Mouse (Mus musculus) macrophage (primary cell): Measurements from ENCODE around the gene Tbc1d16. TPM values are rescaled to one million over a fixed set of nuclear protein-coding genes. Genes with fewer than 3 reads are reported as not detected.

Experiments
- H3K27ac ChIP-seq: fragments of 350-480 bp; formaldehyde crosslinking; 2 replicates; pipeline ENCODE4 v1.9.0; 2021
- H3K36me3 ChIP-seq: fragments of 350-480 bp; formaldehyde crosslinking; 2 replicates; pipeline ENCODE4 v1.9.0; 2021; ENCODE audit errors: inconsistent target
- H3K4me3 ChIP-seq: fragments of 350-480 bp; formaldehyde crosslinking; 2 replicates; pipeline ENCODE4 v1.9.0; 2021; ENCODE audit errors: inconsistent target
- H3K79me2 ChIP-seq: fragments of 350-480 bp; formaldehyde crosslinking; 2 replicates; pipeline ENCODE4 v1.9.0; 2021; ENCODE audit errors: inconsistent target
- WGBS: methylation state at CpG from one replicate; pipeline ENCODE4 v1.1.7; 2026; ENCODE audit warnings: inconsistent platforms; ENCODE audit not compliant: missing documents; 5-methylcytosine and 5-hydroxymethylcytosine counted together
- polyA plus RNA-seq: library from polyadenylated mRNA; stranded (reverse); fragments of 250-400 nt; gene quantifications from 3 replicates; pipeline ENCODE4 v1.2.4, GENCODE M21; 2018; ENCODE audit warnings: inconsistent platforms

Tbc1d16 gene
- polyA plus RNA-seq, 1 experiment from 2014 or later: 3.2 TPM

GRCm38 (mm10) chr11:119159496-119159895 lies 68.8 kb downstream of the Tbc1d16 start:
- Histone ChIP-seq H3K4me3 (no peak overlapping the region), H3K79me2 (no peaks in the 10 kb centered on the region), H3K36me3 (no peaks in the 10 kb centered on the region), H3K27ac (no peak overlapping the region)
- WGBS: 90% methylated on average over 11 of the region's 11 CpGs

- H3K27ac ChIP-seq: no peak overlapping the region
- no peaks in the 10 kb centered on the region for H3K36me3 ChIP-seq
- WGBS: 89% methylated on average over 17 of the region's 20 CpGs
- H3K79me2 ChIP-seq: no peaks in the 10 kb centered on the region
- H3K4me3 ChIP-seq: no peak overlapping the region
These were observed 70.7 kb downstream of the Tbc1d16 start for GRCm38 (mm10) chr11:119157377-119158189.

GRCm38 (mm10) chr11:119156481-119157254 lies 71.6 kb downstream of the Tbc1d16 start:
- no peak overlapping the region for H3K27ac ChIP-seq
- WGBS: 92% methylated on average over 24 of the region's 24 CpGs

GRCm38 (mm10) chr11:119155638-119156480 lies 72.4 kb downstream of the Tbc1d16 start:
- Histone ChIP-seq H3K36me3 (no peaks in the 10 kb centered on the region), H3K79me2 (no peaks in the 10 kb centered on the region), H3K27ac (no peak overlapping the region), H3K4me3 (no peak overlapping the region)
- 92% methylated on average over 30 of the region's 30 CpGs for WGBS

More at GRCm38 (mm10) chr11:119156481-119157254, 71.6 kb downstream of the Tbc1d16 start:
- H3K79me2 ChIP-seq: no peaks in the 10 kb centered on the region
- H3K4me3 ChIP-seq: no peak overlapping the region
- H3K36me3 ChIP-seq: no peaks in the 10 kb centered on the region

GRCm38 (mm10) chr11:119152321-119152831 lies 75.9 kb downstream of the Tbc1d16 start:
- 82% methylated on average over 14 of the region's 14 CpGs for WGBS
- no peaks in the 10 kb centered on the region for H3K79me2 ChIP-seq
- H3K4me3 ChIP-seq: no peak overlapping the region
- H3K27ac ChIP-seq: no peak overlapping the region
- H3K36me3 ChIP-seq: no peaks in the 10 kb centered on the region

GRCm38 (mm10) chr11:119151073-119151607 lies 77.2 kb downstream of the Tbc1d16 start:
- no peak overlapping the region for H3K4me3 ChIP-seq
- 95% methylated on average over 10 of the region's 10 CpGs for WGBS

GRCm38 (mm10) chr11:119150442-119150841 lies 77.9 kb downstream of the Tbc1d16 start:
- no peak overlapping the region for H3K27ac ChIP-seq
- 96% methylated on average over 10 of the region's 10 CpGs for WGBS
- no peaks in the 10 kb centered on the region for H3K36me3 ChIP-seq
- no peaks in the 10 kb centered on the region for H3K79me2 ChIP-seq
- no peak overlapping the region for H3K4me3 ChIP-seq

More at GRCm38 (mm10) chr11:119151073-119151607, 77.2 kb downstream of the Tbc1d16 start:
- no peaks in the 10 kb centered on the region for H3K36me3 ChIP-seq
- H3K79me2 ChIP-seq: no peaks in the 10 kb centered on the region
- no peak overlapping the region for H3K27ac ChIP-seq

- WGBS: 96% methylated on average over 13 of the region's 13 CpGs
- no peaks in the 10 kb centered on the region for H3K79me2 ChIP-seq
These were observed 79.5 kb downstream of the Tbc1d16 start for GRCm38 (mm10) chr11:119148829-119149228.

GRCm38 (mm10) chr11:119147153-119147552 lies 81.1 kb downstream of the Tbc1d16 start:
- H3K4me3 ChIP-seq: no peak overlapping the region
- H3K27ac ChIP-seq: no peak overlapping the region
- H3K36me3 ChIP-seq: no peaks in the 10 kb centered on the region
- no peaks in the 10 kb centered on the region for H3K79me2 ChIP-seq
- 95% methylated on average over 7 of the region's 8 CpGs for WGBS

More at GRCm38 (mm10) chr11:119148829-119149228, 79.5 kb downstream of the Tbc1d16 start:
- Histone ChIP-seq H3K27ac (no peak overlapping the region), H3K4me3 (no peak overlapping the region), H3K36me3 (no peaks in the 10 kb centered on the region)

- H3K36me3 ChIP-seq: no peaks in the 10 kb centered on the region
- no peak overlapping the region for H3K4me3 ChIP-seq
- 79% methylated on average over 11 of the region's 12 CpGs for WGBS
- no peaks in the 10 kb centered on the region for H3K79me2 ChIP-seq
- no peak overlapping the region for H3K27ac ChIP-seq
These were observed 82.2 kb downstream of the Tbc1d16 start for GRCm38 (mm10) chr11:119146140-119146539.

- H3K36me3 ChIP-seq: no peaks in the 10 kb centered on the region
- no peak overlapping the region for H3K4me3 ChIP-seq
- 94% methylated on average over 16 of the region's 16 CpGs for whole genome bisulfite sequencing
- H3K79me2 ChIP-seq: no peaks in the 10 kb centered on the region
- no peak overlapping the region for H3K27ac ChIP-seq
These were observed 83.4 kb downstream of the Tbc1d16 start for GRCm38 (mm10) chr11:119144801-119145475.

- Histone ChIP-seq H3K36me3 (no peaks in the 10 kb centered on the region), H3K79me2 (no peaks in the 10 kb centered on the region), H3K27ac (no peak overlapping the region), H3K4me3 (no peak overlapping the region)
- 88% methylated on average over 16 of the region's 16 CpGs for WGBS
These were observed 84.8 kb downstream of the Tbc1d16 start for GRCm38 (mm10) chr11:119143376-119144002.

GRCm38 (mm10) chr11:119142615-119143014 lies 85.7 kb downstream of the Tbc1d16 start:
- Histone ChIP-seq H3K27ac (no peak overlapping the region), H3K4me3 (no peak overlapping the region), H3K36me3 (no peaks in the 10 kb centered on the region), H3K79me2 (no peaks in the 10 kb centered on the region)
- WGBS: 97% methylated on average over 8 of the region's 8 CpGs
